ENCODE assay signal across 8 mouse cellular contexts in genomic region chr11:9135589-9136246, GRCm38 (mm10). TPM values are rescaled to one million over a fixed set of nuclear protein-coding genes. Genes with fewer than 3 reads are reported as not detected.
DNase-seq lines count a peak whose midpoint lies in the region; ATAC-seq and TF ChIP-seq lines count a peak whose summit lies in the region.

No protein-coding gene starts in this region.

- H3K4me3 ChIP-seq in ES-Bruce4 (ENCODE audit: low read depth, low read length): no peak overlapping the region
- H3K4me3 ChIP-seq in midbrain, embryonic 10.5 days: no peak overlapping the region

- ATAC-seq in granulocyte monocyte progenitor cell, adult 5-6 weeks (replicated peaks; ENCODE audit: poor library complexity, severe bottlenecking): peak; percentile 51

- peak; percentile 66 for TF ChIP-seq CTCF in ES-Bruce4 (IDR thresholded peaks at IDR 0.05; ENCODE audit: low read depth, low read length)

- peak; percentile 32 to 47 for DNase-seq in cerebellum, postnatal 14 days
- DNase-seq in cerebellum, adult 9-11 months: no peak
- DNase-seq in midbrain, embryonic 10.5 days (ENCODE audit: low spot score): peak; percentile 26
- DNase-seq in gastrocnemius, adult 8-10 months (ENCODE audit: low spot score in 2 of 2): no peak
- no peak for DNase-seq in testis, postnatal 10 days (ENCODE audit: low spot score)
- no peak for DNase-seq in cerebellum, adult 11-12 months

- no peak overlapping the region for H3K27ac ChIP-seq in ES-Bruce4 (ENCODE audit: insufficient read depth, low read length)
- H3K27ac ChIP-seq in midbrain, embryonic 10.5 days (replicated peaks): no peak overlapping the region

- peaks cover 2% of the 10 kb centered on the region for H3K4me1 ChIP-seq in ES-Bruce4 (ENCODE audit: control insufficient read depth, insufficient read depth, low read length)
- 0 out of 2 replicates have a peak, but pooled peaks cover 3% of the 10 kb centered on the region for H3K4me1 ChIP-seq in midbrain, embryonic 10.5 days

- H3K36me3 ChIP-seq in ES-Bruce4 (ENCODE audit: control insufficient read depth, insufficient read depth, low read length, poor library complexity, severe bottlenecking): peaks cover 29% of the 10 kb centered on the region; the same call in 1 of the 2 replicates
- no peaks in the 10 kb centered on the region for H3K36me3 ChIP-seq in midbrain, embryonic 10.5 days

- H3K9me3 ChIP-seq in ES-Bruce4 (replicated peaks; ENCODE audit: control insufficient read depth, insufficient read depth, low read length, poor library complexity, severe bottlenecking): no peaks in the 10 kb centered on the region
- no peaks in the 10 kb centered on the region for H3K9me3 ChIP-seq in midbrain, embryonic 10.5 days (replicated peaks)

- TF ChIP-seq EP300 in ES-Bruce4 (IDR thresholded peaks at IDR 0.05; ENCODE audit: insufficient read depth, low read depth, low read length): no peak

- TF ChIP-seq POLR2A in ES-Bruce4 (IDR thresholded peaks at IDR 0.05; ENCODE audit: insufficient read depth, low read length): no peak

- no peak overlapping the region for H3K9ac ChIP-seq in ES-Bruce4 (ENCODE audit: low read depth, poor library complexity, severe bottlenecking)

- 76% methylated on average over 11 of the region's 11 CpGs for WGBS in midbrain, embryonic 10.5 days

- H3K27me3 ChIP-seq in ES-Bruce4 (ENCODE audit: control insufficient read depth, insufficient read depth, low read length, poor library complexity, severe bottlenecking): no peaks in the 10 kb centered on the region
- H3K27me3 ChIP-seq in midbrain, embryonic 10.5 days (ENCODE audit: low read depth, poor library complexity, severe bottlenecking): no peaks in the 10 kb centered on the region

RNA-seq across cellular contexts. Expression of gene Upp1, which starts 17.8 kb away (rescaled TPM):
- 166 and 190 TPM in 2 replicates for polyA plus RNA-seq in ES-Bruce4 (2011; ENCODE audit: insufficient read depth, insufficient read length, low read depth, missing spikeins)
- total RNA-seq in granulocyte monocyte progenitor cell, adult 5-6 weeks (2014; fragmentation: Nextera tagmentation): not detected in 2 replicates
- total RNA-seq in granulocyte monocyte progenitor cell, adult 5-6 weeks (2017): not detected in 2 replicates
- 10.6 and 12.1 TPM in 2 replicates for polyA plus RNA-seq in midbrain, embryonic 10.5 days (2016; fragmentation: Nextera tagmentation; extraction: Ambion mirVana)
- under 1 TPM in 3 of 4 experiments, not detected in 1; 0.25 to 0.73 (median 0.65) TPM for total RNA-seq in gastrocnemius, adult 8-10 months (2022)

RNA-seq across cellular contexts. Expression of gene Abca13, which starts 56.0 kb away (rescaled TPM):
- polyA plus RNA-seq in ES-Bruce4 (2011; ENCODE audit: insufficient read depth, insufficient read length, low read depth, missing spikeins): not detected in 2 replicates
- 6.6 and 15.3 TPM in 2 replicates for total RNA-seq in granulocyte monocyte progenitor cell, adult 5-6 weeks (2014; fragmentation: Nextera tagmentation)
- 11.2 and 12.5 TPM in 2 replicates for total RNA-seq in granulocyte monocyte progenitor cell, adult 5-6 weeks (2017)
- polyA plus RNA-seq in midbrain, embryonic 10.5 days (2016; fragmentation: Nextera tagmentation; extraction: Ambion mirVana): 0.01 TPM in 1 of 2 replicates, not detected in the other
- not detected for total RNA-seq in gastrocnemius, adult 8-10 months (2022)

Comparison
In these comparisons a context has a peak if more than half of its experiments do, and no peak if none do; other contexts are left out.
1. DNase-seq: peak in cerebellum, postnatal 14 days (2 of 2) and midbrain, embryonic 10.5 days (single experiment); none in cerebellum, adult 9-11 months (single experiment), gastrocnemius, adult 8-10 months (0 of 2), testis, postnatal 10 days (single experiment) and cerebellum, adult 11-12 months (single experiment).
2. RNA of gene Abca13, which starts 56.0 kb away (total RNA-seq): 6.6 to 15.3 TPM in granulocyte monocyte progenitor cell, adult 5-6 weeks; not detected in gastrocnemius, adult 8-10 months; every median in the first group is over 4 times any median in the second.